Mouse (Mus musculus) midbrain, embryonic 12.5 days (tissue): Measurements from ENCODE around the gene Itgb8. TPM values are rescaled to one million over a fixed set of nuclear protein-coding genes. Genes with fewer than 3 reads are reported as not detected.

Experiments
- ATAC-seq: fragments of 200-750 bp; cut with Nextera tagmentation; 2 replicates; pipeline ENCODE4 v1.8.0; 2017; ENCODE audit warnings: low read depth, moderate TSS enrichment, moderate library complexity; ENCODE audit not compliant: low FRiP score
- H3K27ac ChIP-seq: fragments of 300-500 bp; sonication (generic); replicated peaks from 2 replicates; pipeline ENCODE4 v1.5.1; 2016; ENCODE audit warnings: mild to moderate bottlenecking
- H3K27me3 ChIP-seq: fragments of 300-500 bp; sonication (generic); 2 replicates; pipeline ENCODE4 v1.6.1; 2016; ENCODE audit warnings: mild to moderate bottlenecking
- H3K36me3 ChIP-seq: fragments of 300-500 bp; sonication (generic); 2 replicates; pipeline ENCODE4 v1.6.1; 2016
- H3K4me1 ChIP-seq: fragments of 300-500 bp; sonication (generic); 2 replicates; pipeline ENCODE4 v1.6.1; 2016
- H3K4me2 ChIP-seq: fragments of 300-500 bp; sonication (generic); replicated peaks from 2 replicates; pipeline ENCODE4 v1.6.1; 2016; ENCODE audit warnings: mild to moderate bottlenecking, moderate library complexity
- H3K4me3 ChIP-seq: fragments of 300-500 bp; sonication (generic); 2 replicates; pipeline ENCODE4 v1.5.1; 2016; ENCODE audit warnings: mild to moderate bottlenecking
- H3K9ac ChIP-seq: fragments of 300-500 bp; sonication (generic); replicated peaks from 2 replicates; pipeline ENCODE4 v1.6.1; 2016; ENCODE audit warnings: mild to moderate bottlenecking, moderate library complexity
- H3K9me3 ChIP-seq: fragments of 300-500 bp; sonication (generic); 2 replicates; pipeline ENCODE4 v1.6.1; 2016; ENCODE audit warnings: mild to moderate bottlenecking
- WGBS: fragments of 180-500 bp; shearing (Covaris S2); methylation state at CpG from one replicate; pipeline ENCODE4 v1.1.7; 2016; 5-methylcytosine and 5-hydroxymethylcytosine counted together
- polyA plus RNA-seq: library from polyadenylated mRNA; unstranded; fragments of >200 nt; fragmentation: Nextera tagmentation; extraction: Ambion mirVana; gene quantifications from 2 replicates; pipeline ENCODE4 v1.2.1, GENCODE M21; 2016

The Itgb8 gene
- polyA plus RNA-seq, 1 experiment from 2014 or later, result 34.1 TPM

GRCm38 (mm10) chr12:119164176-119164575 is 74.4 kb downstream of the Itgb8 start:
- 0 out of 2 replicates have a peak, but pooled peaks have one; percentile 9 for ATAC-seq
- 68% methylated on average over 1 of the region's 1 CpGs for WGBS
- H3K4me1 ChIP-seq, result peaks cover 14% of the 10 kb centered on the region; the same call in 1 of the 2 replicates
- H3K4me2 ChIP-seq, result no peak overlapping the region
- H3K4me3 ChIP-seq, result no peak overlapping the region
- H3K9ac ChIP-seq, result no peak overlapping the region
- no peaks in the 10 kb centered on the region for H3K27me3 ChIP-seq
- H3K36me3 ChIP-seq, result peaks cover 35% of the 10 kb centered on the region
- H3K9me3 ChIP-seq, result no peaks in the 10 kb centered on the region
- no peak overlapping the region for H3K27ac ChIP-seq

DNA sequence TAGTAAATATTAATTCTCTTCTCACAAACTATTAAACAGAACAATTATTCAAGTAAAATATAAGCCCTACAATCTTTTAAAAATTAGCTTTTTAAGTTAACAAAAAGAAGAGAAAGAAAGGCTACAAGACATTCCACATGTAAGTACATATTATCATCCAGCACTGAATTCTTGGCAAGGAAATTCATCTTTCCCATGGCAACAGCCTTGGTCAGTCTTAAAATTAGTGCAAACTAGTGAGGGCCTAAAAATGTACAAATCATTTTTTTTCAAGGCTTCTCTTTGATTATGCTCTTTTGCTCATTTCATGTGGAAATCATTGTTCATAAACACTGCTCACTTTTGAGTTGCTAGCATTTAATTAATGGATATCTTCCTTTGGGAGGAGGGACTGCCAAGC is 77.8 kb downstream of the Itgb8 start:
- Histone ChIP-seq H3K9ac (no peak overlapping the region), H3K27me3 (no peaks in the 10 kb centered on the region), H3K4me2 (no peak overlapping the region), H3K36me3 (peaks cover 29% of the 10 kb centered on the region), H3K4me1 (peaks cover 10% of the 10 kb centered on the region; the same call in 1 of the 2 replicates), H3K9me3 (no peaks in the 10 kb centered on the region), H3K27ac (no peak overlapping the region), H3K4me3 (no peak overlapping the region)
- no peak for ATAC-seq

- Histone ChIP-seq H3K27me3 (no peaks in the 10 kb centered on the region), H3K4me2 (no peak overlapping the region), H3K9ac (no peak overlapping the region), H3K27ac (no peak overlapping the region), H3K36me3 (peaks cover 17% of the 10 kb centered on the region), H3K4me1 (peaks cover 10% of the 10 kb centered on the region; the same call in 1 of the 2 replicates), H3K9me3 (no peaks in the 10 kb centered on the region), H3K4me3 (no peak overlapping the region)
- ATAC-seq, result peak; percentile 59
- 40% methylated on average over 4 of the region's 4 CpGs for WGBS
Observed at GRCm38 (mm10) chr12:119159254-119159933, 79.2 kb downstream of the Itgb8 start.

- H3K4me2 ChIP-seq, result no peak overlapping the region
- H3K27ac ChIP-seq, result no peak overlapping the region
- no peak for ATAC-seq
- H3K9me3 ChIP-seq, result no peaks in the 10 kb centered on the region
- H3K4me3 ChIP-seq, result no peak overlapping the region
- WGBS, result 95% methylated on average over 2 of the region's 2 CpGs
- H3K36me3 ChIP-seq, result peaks cover 8% of the 10 kb centered on the region
- no peak overlapping the region for H3K9ac ChIP-seq
- H3K27me3 ChIP-seq, result no peaks in the 10 kb centered on the region
- H3K4me1 ChIP-seq, result peaks cover 7% of the 10 kb centered on the region; the same call in 1 of the 2 replicates
Observed at GRCm38 (mm10) chr12:119157686-119158085, 80.9 kb downstream of the Itgb8 start.

DNA sequence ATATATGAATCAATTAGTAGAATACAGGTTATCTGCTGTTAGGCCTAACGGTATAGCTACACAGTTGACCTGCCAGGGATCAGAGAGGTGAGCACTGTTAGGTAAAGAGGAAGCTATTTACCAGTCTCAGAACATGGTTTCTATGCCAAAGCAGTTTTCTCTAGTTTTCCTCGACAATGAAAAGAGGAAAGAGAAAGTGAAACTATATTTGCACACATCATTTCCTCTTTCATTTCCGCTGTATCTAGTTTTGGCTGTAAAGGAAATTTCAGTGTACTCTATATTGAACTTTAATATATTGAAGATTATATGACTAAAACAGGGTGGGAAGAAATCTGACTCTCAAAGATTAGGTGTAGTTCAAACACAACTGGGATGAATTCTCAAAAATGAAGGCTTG is 81.5 kb downstream of the Itgb8 start:
- 0 out of 2 replicates have a peak, but pooled peaks cover 4% of the 10 kb centered on the region for H3K36me3 ChIP-seq
- H3K4me3 ChIP-seq, result no peak overlapping the region
- H3K4me2 ChIP-seq, result no peak overlapping the region
- no peak overlapping the region for H3K27ac ChIP-seq
- H3K27me3 ChIP-seq, result no peaks in the 10 kb centered on the region
- peaks cover 7% of the 10 kb centered on the region; the same call in 1 of the 2 replicates for H3K4me1 ChIP-seq
- no peak overlapping the region for H3K9ac ChIP-seq
- no peaks in the 10 kb centered on the region for H3K9me3 ChIP-seq
- WGBS, result 94% methylated on average over 3 of the region's 3 CpGs
- ATAC-seq, result no peak

DNA sequence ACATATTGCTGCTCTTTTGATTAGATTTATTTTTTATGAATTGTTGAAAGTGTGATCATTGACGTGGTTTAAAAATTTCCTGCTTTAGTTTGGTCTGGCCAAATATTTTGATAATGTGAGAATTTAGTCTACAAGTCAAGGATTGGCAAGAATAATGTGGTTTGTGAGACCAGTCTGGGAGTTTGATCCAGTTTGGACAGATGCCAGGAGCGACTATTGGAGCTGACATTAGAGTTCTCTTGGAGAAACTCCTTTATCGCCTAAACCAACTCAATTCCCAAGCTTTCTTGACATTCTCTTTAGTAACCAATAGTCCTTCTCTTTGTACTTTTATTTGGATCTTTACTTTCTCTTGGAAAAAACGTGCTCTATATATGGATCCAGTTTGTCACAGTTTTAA is 83.0 kb downstream of the Itgb8 start:
- ATAC-seq, result no peak
- Histone ChIP-seq H3K9ac (no peak overlapping the region), H3K36me3 (0 out of 2 replicates have a peak, but pooled peaks cover 4% of the 10 kb centered on the region), H3K9me3 (no peaks in the 10 kb centered on the region), H3K27me3 (no peaks in the 10 kb centered on the region), H3K4me2 (no peak overlapping the region), H3K27ac (no peak overlapping the region), H3K4me1 (no peaks in the 10 kb centered on the region), H3K4me3 (no peak overlapping the region)
- 82% methylated on average over 4 of the region's 4 CpGs for WGBS

DNA sequence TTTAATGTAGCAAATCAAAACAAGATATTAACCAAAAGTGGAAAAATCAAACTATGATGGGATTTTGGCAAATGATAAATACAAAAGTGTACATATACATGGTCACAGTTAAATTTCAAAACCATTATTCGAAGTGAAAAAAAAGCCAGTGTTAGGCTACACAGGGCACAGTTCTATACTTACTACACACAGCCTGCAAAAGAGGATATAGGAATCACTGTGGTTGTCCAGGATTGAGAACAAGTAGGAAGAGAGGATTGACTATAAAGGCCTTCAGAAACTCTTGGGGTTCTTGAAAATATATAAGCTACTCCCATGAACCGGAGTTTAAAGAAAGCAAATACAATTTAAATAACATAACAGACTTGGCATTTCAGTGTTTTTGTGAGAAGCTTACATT is 87.6 kb downstream of the Itgb8 start:
- no peaks in the 10 kb centered on the region for H3K9me3 ChIP-seq
- WGBS, result 93% methylated on average over 2 of the region's 2 CpGs
- H3K27ac ChIP-seq, result no peak overlapping the region

DNA sequence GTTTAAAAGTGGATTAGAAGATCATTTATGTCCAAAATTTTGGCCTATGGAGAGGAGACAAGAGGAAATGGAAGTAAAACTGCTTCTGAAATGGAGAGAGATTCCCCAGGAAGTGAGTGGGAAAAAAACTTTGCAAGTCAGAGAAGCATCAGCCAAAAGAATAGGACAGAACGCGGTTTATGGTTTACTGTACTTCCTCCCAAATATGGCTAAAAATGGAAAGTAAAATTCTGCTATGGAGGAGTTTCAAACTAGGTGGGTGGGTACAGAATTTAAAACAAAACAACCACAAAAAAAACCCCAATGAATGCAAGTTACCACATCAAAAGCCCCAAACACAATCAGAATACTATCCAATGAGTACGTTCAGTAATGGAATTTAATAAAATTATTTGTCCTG is 90.8 kb downstream of the Itgb8 start:
- no peaks in the 10 kb centered on the region for H3K4me1 ChIP-seq
- no peaks in the 10 kb centered on the region for H3K27me3 ChIP-seq
- no peaks in the 10 kb centered on the region for H3K9me3 ChIP-seq
- no peak for ATAC-seq
- H3K9ac ChIP-seq, result no peak overlapping the region
- no peak overlapping the region for H3K4me2 ChIP-seq
- H3K4me3 ChIP-seq, result no peak overlapping the region
- no peak overlapping the region for H3K27ac ChIP-seq
- H3K36me3 ChIP-seq, result no peaks in the 10 kb centered on the region
- WGBS, result 91% methylated on average over 3 of the region's 3 CpGs

More for the DNA sequence above, 87.6 kb downstream of the Itgb8 start:
- Histone ChIP-seq H3K4me1 (no peaks in the 10 kb centered on the region), H3K36me3 (no peaks in the 10 kb centered on the region), H3K4me2 (no peak overlapping the region), H3K27me3 (no peaks in the 10 kb centered on the region), H3K9ac (no peak overlapping the region), H3K4me3 (no peak overlapping the region)
- ATAC-seq, result no peak

DNA sequence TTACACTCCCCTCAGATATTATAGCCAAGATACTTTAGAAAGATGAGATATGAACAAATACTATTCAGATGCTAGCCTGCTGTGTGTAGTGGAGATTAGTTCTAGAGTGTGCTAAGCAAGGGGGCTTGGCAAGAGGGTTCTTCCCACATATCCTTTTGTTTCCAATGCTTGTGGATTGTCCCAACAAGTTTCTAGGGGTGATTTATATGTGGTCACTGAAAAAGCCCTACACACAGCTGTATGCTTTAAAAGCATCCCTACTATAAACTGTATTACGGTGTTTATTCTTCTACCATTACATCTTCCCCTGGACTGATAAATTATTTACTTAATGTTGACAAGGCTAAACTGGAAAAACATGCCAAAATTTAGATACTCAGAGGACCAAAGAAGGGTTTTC is 92.6 kb downstream of the Itgb8 start:
- no peaks in the 10 kb centered on the region for H3K36me3 ChIP-seq
- no peaks in the 10 kb centered on the region for H3K9me3 ChIP-seq
- 100% methylated on average over 1 of the region's 1 CpGs for WGBS
- no peak overlapping the region for H3K4me3 ChIP-seq
- no peak overlapping the region for H3K4me2 ChIP-seq
- ATAC-seq, result no peak
- no peak overlapping the region for H3K27ac ChIP-seq
- H3K27me3 ChIP-seq, result no peaks in the 10 kb centered on the region
- no peaks in the 10 kb centered on the region for H3K4me1 ChIP-seq
- H3K9ac ChIP-seq, result no peak overlapping the region

DNA sequence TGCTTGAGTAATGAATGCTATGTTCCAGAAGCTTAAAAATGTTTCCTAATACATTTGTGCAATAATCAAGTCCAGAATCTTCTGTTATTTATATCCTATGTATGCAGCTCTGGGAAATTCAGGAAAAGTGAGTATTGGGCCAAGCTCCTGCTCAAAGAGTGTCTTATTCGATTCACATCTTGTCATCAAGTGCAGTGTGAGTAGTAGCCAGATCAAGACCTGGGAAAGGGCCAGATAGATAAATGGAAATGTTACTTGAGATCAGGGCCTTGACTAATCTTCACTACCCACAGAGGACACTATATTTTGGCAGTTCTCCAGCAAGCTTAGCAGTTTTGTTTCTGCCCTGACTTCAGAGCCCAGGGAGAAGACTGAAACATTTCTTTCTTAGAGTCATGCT is 100.7 kb downstream of the Itgb8 start:
- Histone ChIP-seq H3K36me3 (no peaks in the 10 kb centered on the region), H3K27me3 (no peaks in the 10 kb centered on the region), H3K4me1 (no peaks in the 10 kb centered on the region), H3K27ac (no peak overlapping the region), H3K4me3 (no peak overlapping the region), H3K4me2 (no peak overlapping the region), H3K9ac (no peak overlapping the region), H3K9me3 (no peaks in the 10 kb centered on the region)
- WGBS, result 85% methylated on average over 1 of the region's 1 CpGs
- ATAC-seq, result no peak

GRCm38 (mm10) chr12:119113522-119114135 is 125.0 kb downstream of the Itgb8 start:
- Histone ChIP-seq H3K9ac (no peak overlapping the region), H3K9me3 (no peaks in the 10 kb centered on the region), H3K4me1 (no peaks in the 10 kb centered on the region), H3K27ac (no peak overlapping the region), H3K4me2 (no peak overlapping the region), H3K27me3 (no peaks in the 10 kb centered on the region), H3K4me3 (no peak overlapping the region), H3K36me3 (no peaks in the 10 kb centered on the region)
- WGBS, result 75% methylated on average over 6 of the region's 6 CpGs
- no peak for ATAC-seq

DNA sequence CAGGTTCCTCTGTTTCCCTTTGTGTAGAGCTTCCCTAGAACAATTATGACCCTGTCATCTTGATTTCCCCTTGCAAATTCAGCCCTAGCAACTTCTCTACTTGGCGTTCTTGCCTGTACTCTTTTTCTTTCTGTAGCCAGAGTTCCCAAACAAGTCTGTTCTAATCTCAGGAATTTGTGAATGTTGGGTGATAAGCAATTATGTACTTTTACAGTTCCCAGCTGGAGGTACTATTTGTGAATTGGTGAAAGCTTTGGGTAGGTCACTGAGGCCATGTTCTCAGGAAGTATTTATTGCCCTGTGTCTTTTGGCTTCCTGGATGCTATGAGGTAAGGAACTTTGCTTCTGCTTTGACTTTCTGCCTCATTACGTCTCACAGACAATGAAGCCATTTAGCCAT is 128.5 kb downstream of the Itgb8 start:
- Histone ChIP-seq H3K4me2 (no peak overlapping the region), H3K4me1 (no peaks in the 10 kb centered on the region), H3K9ac (no peak overlapping the region), H3K4me3 (no peak overlapping the region), H3K27me3 (no peaks in the 10 kb centered on the region), H3K9me3 (no peaks in the 10 kb centered on the region), H3K27ac (no peak overlapping the region), H3K36me3 (no peaks in the 10 kb centered on the region)
- no peak for ATAC-seq
- 66% methylated on average over 2 of the region's 2 CpGs for WGBS
